Mouse (Mus musculus): ENCODE results near the gene Hdac5. TPM values are rescaled to one million over a fixed set of nuclear protein-coding genes. Genes with fewer than 3 reads are reported as not detected.
A peak's percentile ranks its signal among the peaks of the same experiment; 100 is the strongest.
"Not testable (repeated sequence)": the region's sequence is repeated elsewhere in the genome, so short reads cannot be mapped to it uniquely, and the experiment has no call there.

Gene Hdac5
- polyA plus RNA-seq, 1 experiment from 2014 or later = 54.8 TPM

GRCm38 (mm10) chr11:102184646-102185495, 45.1 kb downstream of the Hdac5 start, which contains the start of gene Lsm12:
Gene Lsm12, minus strand, starts transcription at chr11:102185296.
- H3K36me3 ChIP-seq (ENCODE audit: control insufficient read depth, insufficient read depth, low read length) = peaks cover 2% of the 10 kb centered on the region; the same call in 1 of the 2 replicates
- WGBS = under 1% methylated on average over 66 of the region's 70 CpGs
- H3K27me3 ChIP-seq (replicated peaks; ENCODE audit: control insufficient read depth, insufficient read depth, low read length) = no peaks in the 10 kb centered on the region
- peak within 1 kb of the TSS; percentile 94 for H3K4me3 ChIP-seq (ENCODE audit: low read length)
- no peaks in the 10 kb centered on the region for H3K9me3 ChIP-seq (ENCODE audit: control insufficient read depth, low read length)
- peak; percentile 84 for ATAC-seq
- peaks cover 8% of the 10 kb centered on the region for H3K4me1 ChIP-seq (ENCODE audit: control insufficient read depth, insufficient read depth, low read length)
- peak within 1 kb of the TSS; percentile 92 for H3K27ac ChIP-seq (ENCODE audit: low read length)
- peak within 1 kb of the TSS; percentile 83 for H3K4me2 ChIP-seq (ENCODE audit: low read depth, low read length)
- peak within 1 kb of the TSS; percentile 94 for H3K9ac ChIP-seq (ENCODE audit: low read depth, low read length)

GRCm38 (mm10) chr11:102184253-102184645, 45.7 kb downstream of the Hdac5 start:
- no peaks in the 10 kb centered on the region for H3K9me3 ChIP-seq (ENCODE audit: control insufficient read depth, low read length)
- WGBS = 5% methylated on average over 7 of the region's 7 CpGs

GRCm38 (mm10) chr11:102179836-102180235, 50.1 kb downstream of the Hdac5 start:
- no peaks in the 10 kb centered on the region for H3K9me3 ChIP-seq (ENCODE audit: control insufficient read depth, low read length)
- ATAC-seq = no peak
- H3K27me3 ChIP-seq (replicated peaks; ENCODE audit: control insufficient read depth, insufficient read depth, low read length) = no peaks in the 10 kb centered on the region
- H3K36me3 ChIP-seq (ENCODE audit: control insufficient read depth, insufficient read depth, low read length) = peaks cover 14% of the 10 kb centered on the region
- H3K4me1 ChIP-seq (ENCODE audit: control insufficient read depth, insufficient read depth, low read length) = peaks cover 10% of the 10 kb centered on the region
- H3K4me3 ChIP-seq (ENCODE audit: low read length) = no peak overlapping the region
- H3K4me2 ChIP-seq (ENCODE audit: low read depth, low read length) = no peak overlapping the region
- no peak overlapping the region for H3K27ac ChIP-seq (ENCODE audit: low read length)
- no peak overlapping the region for H3K9ac ChIP-seq (ENCODE audit: low read depth, low read length)

More at GRCm38 (mm10) chr11:102184253-102184645, 45.7 kb downstream of the Hdac5 start:
- peaks cover 2% of the 10 kb centered on the region; the same call in 1 of the 2 replicates for H3K36me3 ChIP-seq (ENCODE audit: control insufficient read depth, insufficient read depth, low read length)
- H3K4me3 ChIP-seq (ENCODE audit: low read length) = peak overlapping the region; percentile 94
- peak overlapping the region; percentile 92 for H3K27ac ChIP-seq (ENCODE audit: low read length)
- no peaks in the 10 kb centered on the region for H3K27me3 ChIP-seq (replicated peaks; ENCODE audit: control insufficient read depth, insufficient read depth, low read length)
- ATAC-seq = no peak
- H3K4me2 ChIP-seq (ENCODE audit: low read depth, low read length) = peak overlapping the region; percentile 83
- peaks cover 8% of the 10 kb centered on the region for H3K4me1 ChIP-seq (ENCODE audit: control insufficient read depth, insufficient read depth, low read length)
- H3K9ac ChIP-seq (ENCODE audit: low read depth, low read length) = peak overlapping the region; percentile 94

GRCm38 (mm10) chr11:102168689-102169088, 61.3 kb downstream of the Hdac5 start:
- H3K27ac ChIP-seq (ENCODE audit: low read length) = peak overlapping the region; percentile 5; the same call in 1 of the 2 replicates
- H3K9ac ChIP-seq (ENCODE audit: low read depth, low read length) = no peak overlapping the region
- peak; percentile 82 for ATAC-seq

GRCm38 (mm10) chr11:102167539-102167938, 62.4 kb downstream of the Hdac5 start:
- no peak for ATAC-seq
- Histone ChIP-seq H3K9me3 (ENCODE audit: control insufficient read depth, low read length) (no peaks in the 10 kb centered on the region), H3K36me3 (ENCODE audit: control insufficient read depth, insufficient read depth, low read length) (peaks cover 8% of the 10 kb centered on the region), H3K27me3 (replicated peaks; ENCODE audit: control insufficient read depth, insufficient read depth, low read length) (no peaks in the 10 kb centered on the region), H3K9ac (ENCODE audit: low read depth, low read length) (no peak overlapping the region), H3K4me2 (ENCODE audit: low read depth, low read length) (no peak overlapping the region), H3K27ac (ENCODE audit: low read length) (no peak overlapping the region), H3K4me3 (ENCODE audit: low read length) (no peak overlapping the region), H3K4me1 (ENCODE audit: control insufficient read depth, insufficient read depth, low read length) (peaks cover 11% of the 10 kb centered on the region; the same call in 1 of the 2 replicates)
- 89% methylated on average over 5 of the region's 5 CpGs for WGBS

More at GRCm38 (mm10) chr11:102168689-102169088, 61.3 kb downstream of the Hdac5 start:
- no peaks in the 10 kb centered on the region for H3K9me3 ChIP-seq (ENCODE audit: control insufficient read depth, low read length)
- peaks cover 11% of the 10 kb centered on the region; the same call in 1 of the 2 replicates for H3K4me1 ChIP-seq (ENCODE audit: control insufficient read depth, insufficient read depth, low read length)
- H3K36me3 ChIP-seq (ENCODE audit: control insufficient read depth, insufficient read depth, low read length) = peaks cover 3% of the 10 kb centered on the region; the same call in 1 of the 2 replicates
- no peaks in the 10 kb centered on the region for H3K27me3 ChIP-seq (replicated peaks; ENCODE audit: control insufficient read depth, insufficient read depth, low read length)
- no peak overlapping the region for H3K4me2 ChIP-seq (ENCODE audit: low read depth, low read length)
- H3K4me3 ChIP-seq (ENCODE audit: low read length) = no peak overlapping the region
- 63% methylated on average over 5 of the region's 5 CpGs for WGBS

GRCm38 (mm10) chr11:102165971-102166722, 63.8 kb downstream of the Hdac5 start:
- WGBS = 27% methylated on average over 6 of the region's 6 CpGs
- Histone ChIP-seq H3K4me3 (ENCODE audit: low read length) (no peak overlapping the region), H3K27ac (ENCODE audit: low read length) (peak overlapping the region; percentile 53), H3K4me2 (ENCODE audit: low read depth, low read length) (no peak overlapping the region), H3K27me3 (replicated peaks; ENCODE audit: control insufficient read depth, insufficient read depth, low read length) (no peaks in the 10 kb centered on the region), H3K9me3 (ENCODE audit: control insufficient read depth, low read length) (no peaks in the 10 kb centered on the region), H3K36me3 (ENCODE audit: control insufficient read depth, insufficient read depth, low read length) (peaks cover 15% of the 10 kb centered on the region), H3K4me1 (ENCODE audit: control insufficient read depth, insufficient read depth, low read length) (peaks cover 11% of the 10 kb centered on the region; the same call in 1 of the 2 replicates), H3K9ac (ENCODE audit: low read depth, low read length) (0 out of 2 replicates have a peak overlapping the region, but pooled peaks have one; percentile 10)
- ATAC-seq = peak; percentile 77

GRCm38 (mm10) chr11:102159781-102160180, 70.2 kb downstream of the Hdac5 start:
- Histone ChIP-seq H3K9me3 (ENCODE audit: control insufficient read depth, low read length) (no peaks in the 10 kb centered on the region), H3K27me3 (replicated peaks; ENCODE audit: control insufficient read depth, insufficient read depth, low read length) (no peaks in the 10 kb centered on the region), H3K9ac (ENCODE audit: low read depth, low read length) (no peak overlapping the region), H3K4me2 (ENCODE audit: low read depth, low read length) (no peak overlapping the region), H3K36me3 (ENCODE audit: control insufficient read depth, insufficient read depth, low read length) (peaks cover 12% of the 10 kb centered on the region; the same call in 1 of the 2 replicates), H3K4me3 (ENCODE audit: low read length) (no peak overlapping the region), H3K27ac (ENCODE audit: low read length) (no peak overlapping the region), H3K4me1 (ENCODE audit: control insufficient read depth, insufficient read depth, low read length) (peaks cover 7% of the 10 kb centered on the region; the same call in 1 of the 2 replicates)
- no peak for ATAC-seq
- 74% methylated on average over 5 of the region's 5 CpGs for WGBS

- ATAC-seq; H3K27ac ChIP-seq (ENCODE audit: low read length); H3K4me3 ChIP-seq (ENCODE audit: low read length); H3K9me3 ChIP-seq (ENCODE audit: control insufficient read depth, low read length); H3K4me1 ChIP-seq (ENCODE audit: control insufficient read depth, insufficient read depth, low read length); H3K4me2 ChIP-seq (ENCODE audit: low read depth, low read length); H3K27me3 ChIP-seq (replicated peaks; ENCODE audit: control insufficient read depth, insufficient read depth, low read length); H3K9ac ChIP-seq (ENCODE audit: low read depth, low read length): not testable (repeated sequence)
- peaks cover 20% of the 10 kb centered on the region; the same call in 1 of the 2 replicates for H3K36me3 ChIP-seq (ENCODE audit: control insufficient read depth, insufficient read depth, low read length)
- 72% methylated on average over 2 of the region's 2 CpGs for WGBS
Measured at GRCm38 (mm10) chr11:102158024-102158423, 71.9 kb downstream of the Hdac5 start.

- no peak overlapping the region for H3K27ac ChIP-seq (ENCODE audit: low read length)
- peaks cover 14% of the 10 kb centered on the region; the same call in 1 of the 2 replicates for H3K36me3 ChIP-seq (ENCODE audit: control insufficient read depth, insufficient read depth, low read length)
- H3K4me1 ChIP-seq (ENCODE audit: control insufficient read depth, insufficient read depth, low read length) = peaks cover 7% of the 10 kb centered on the region; the same call in 1 of the 2 replicates
- no peak for ATAC-seq
- no peaks in the 10 kb centered on the region for H3K9me3 ChIP-seq (ENCODE audit: control insufficient read depth, low read length)
- H3K4me3 ChIP-seq (ENCODE audit: low read length) = no peak overlapping the region
- WGBS = 8% methylated on average over 1 of the region's 1 CpGs
- no peaks in the 10 kb centered on the region for H3K27me3 ChIP-seq (replicated peaks; ENCODE audit: control insufficient read depth, insufficient read depth, low read length)
- H3K9ac ChIP-seq (ENCODE audit: low read depth, low read length) = no peak overlapping the region
- H3K4me2 ChIP-seq (ENCODE audit: low read depth, low read length) = no peak overlapping the region; the same call in 1 of the 2 replicates
Measured at GRCm38 (mm10) chr11:102156786-102157089, 73.2 kb downstream of the Hdac5 start.

Data from intestine, embryonic 16.5 days (tissue).